Mouse (Mus musculus): ENCODE data around the gene Crocc.

The Crocc gene

GRCm38 (mm10) chr4:141069731-141070130, 9.4 kb upstream of the Crocc start:
- in situ Hi-C loops (cut with MboI; ENCODE audit: unreplicated experiment in 2 of 2) = loop anchor here in 1 of 2 experiments (10.0 to 25.0 kb wide), 3 partner anchors 165 to 1207 kb away; partner anchors contain the start of genes Padi2 and Rcc2

GRCm38 (mm10) chr4:141068655-141069054, 8.3 kb upstream of the Crocc start:
- in situ Hi-C loops (cut with MboI; ENCODE audit: unreplicated experiment in 2 of 2) = loop anchor here in 1 of 2 experiments (10.0 to 25.0 kb wide), 3 partner anchors 164 to 1206 kb away; partner anchors contain the start of genes Padi2 and Rcc2

- in situ Hi-C loops (cut with MboI; ENCODE audit: unreplicated experiment in 2 of 2) = loop anchor here in 1 of 2 experiments (10.0 to 25.0 kb wide), 3 partner anchors 163 to 1205 kb away; partner anchors contain the start of genes Padi2 and Rcc2
Observed at GRCm38 (mm10) chr4:141067516-141068046, 7.2 kb upstream of the Crocc start.

- in situ Hi-C loops (cut with MboI; ENCODE audit: unreplicated experiment in 2 of 2) = loop anchor here in 1 of 2 experiments (10.0 to 25.0 kb wide), 3 partner anchors 162 to 1205 kb away; partner anchors contain the start of genes Padi2 and Rcc2
Observed at GRCm38 (mm10) chr4:141066709-141067515, 6.6 kb upstream of the Crocc start.

DNA sequence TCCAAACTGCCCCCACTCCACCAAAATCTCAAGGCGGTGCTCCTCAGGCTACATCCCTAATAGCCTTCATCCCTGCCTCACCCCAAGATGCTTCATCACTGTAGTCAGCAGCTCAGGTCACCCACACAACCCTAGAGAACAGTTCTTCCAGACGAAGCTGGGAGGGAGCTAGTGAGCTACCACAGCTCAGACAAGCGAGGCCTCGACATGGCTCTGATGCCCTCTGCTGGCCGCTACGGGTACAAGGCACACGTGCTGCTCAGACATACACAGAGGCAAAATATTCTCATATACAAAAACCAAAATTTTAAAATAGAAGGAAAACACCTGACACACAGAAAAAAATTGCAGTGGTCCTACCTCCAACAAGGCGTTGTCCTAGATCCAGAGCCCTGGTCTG, 4.8 kb upstream of the Crocc start:
- in situ Hi-C loops (cut with MboI; ENCODE audit: unreplicated experiment in 2 of 2) = loop anchor here in 1 of 2 experiments (10.0 to 25.0 kb wide), 3 partner anchors 160 to 1203 kb away; partner anchors contain the start of genes Padi2 and Rcc2

DNA sequence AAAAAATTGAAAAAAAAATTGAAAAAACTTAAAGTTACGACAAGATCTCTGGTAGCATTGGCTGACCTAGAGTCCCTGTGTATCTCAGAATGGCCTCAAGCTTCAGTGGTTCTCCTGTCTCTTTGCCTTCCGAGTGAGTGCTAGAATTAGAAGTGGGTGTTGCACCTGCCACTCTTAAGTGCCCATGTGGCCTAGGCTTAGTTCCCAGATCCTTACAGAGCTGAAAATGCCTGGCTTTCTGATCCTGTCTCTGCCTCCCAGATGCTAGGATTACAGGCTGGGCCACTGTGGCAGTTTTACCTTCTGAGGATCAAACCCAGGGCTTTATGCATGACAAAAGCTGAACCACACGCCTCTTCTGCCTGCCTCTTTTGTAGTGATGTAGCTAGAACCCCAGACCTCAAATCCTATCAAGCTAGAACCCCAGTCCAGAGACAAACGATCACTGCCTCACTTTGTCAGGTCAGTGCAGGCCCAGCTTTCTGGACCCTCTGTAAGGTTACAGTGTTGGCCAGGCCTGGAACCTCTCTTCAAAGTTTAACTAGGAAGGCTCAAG, 3.8 kb upstream of the Crocc start:
- in situ Hi-C loops (cut with MboI; ENCODE audit: unreplicated experiment in 2 of 2) = loop anchor here in 1 of 2 experiments (10.0 to 25.0 kb wide), 3 partner anchors 159 to 1202 kb away; partner anchors contain the start of genes Padi2 and Rcc2

- in situ Hi-C loops (cut with MboI; ENCODE audit: unreplicated experiment in 2 of 2) = loop anchor here in 1 of 2 experiments (10.0 to 25.0 kb wide), 3 partner anchors 155 to 1198 kb away; partner anchors contain the start of genes Padi2 and Rcc2
Observed at GRCm38 (mm10) chr4:141059616-141060425, 529 bp downstream of the Crocc start.

DNA sequence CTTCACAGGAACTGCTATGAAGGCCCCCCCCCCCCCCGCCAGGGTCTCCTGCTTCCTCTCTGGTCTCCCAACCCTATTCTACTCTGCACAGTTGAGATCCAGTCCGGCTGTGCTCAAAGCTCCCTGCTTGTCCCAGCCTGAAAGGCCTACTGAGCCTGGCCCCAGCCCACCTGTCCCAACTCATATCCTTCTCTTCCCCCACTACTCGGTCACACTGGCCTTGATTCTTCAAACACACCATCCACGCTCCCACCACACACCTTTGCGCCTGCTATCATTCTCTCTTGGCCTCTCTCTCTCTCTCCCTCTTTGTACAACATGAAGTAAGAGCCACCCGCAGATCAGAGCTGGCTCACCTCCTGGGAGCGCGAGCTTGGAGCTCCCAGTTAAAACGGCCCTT, 1.5 kb downstream of the Crocc start:
- in situ Hi-C loops (cut with MboI; ENCODE audit: unreplicated experiment in 2 of 2) = loop anchor here in 1 of 2 experiments (25.0 kb wide), 1 partner anchor 1197 kb away; no protein-coding TSS in a partner anchor

DNA sequence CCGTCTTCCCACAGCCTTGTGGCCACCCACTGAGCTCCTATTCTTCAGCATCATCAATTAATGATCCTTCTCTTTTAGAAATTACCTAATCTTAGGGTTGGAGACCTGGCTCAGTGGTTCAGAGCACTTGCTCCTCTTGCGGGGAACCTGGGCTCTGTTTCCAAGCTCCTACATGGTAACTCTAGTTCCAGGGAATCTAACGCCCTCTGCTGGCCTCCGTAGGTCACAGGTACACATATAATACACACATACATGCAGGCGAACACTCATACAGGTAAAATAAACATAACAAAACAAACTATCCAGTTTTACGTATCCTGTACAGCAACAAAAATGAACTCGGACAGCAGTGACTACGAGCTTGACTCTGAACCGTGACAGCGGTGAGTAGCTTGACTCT, 3.4 kb downstream of the Crocc start:
- in situ Hi-C loops (cut with MboI; ENCODE audit: unreplicated experiment in 2 of 2) = loop anchor here in 1 of 2 experiments (25.0 kb wide), 1 partner anchor 1195 kb away; no protein-coding TSS in a partner anchor

DNA sequence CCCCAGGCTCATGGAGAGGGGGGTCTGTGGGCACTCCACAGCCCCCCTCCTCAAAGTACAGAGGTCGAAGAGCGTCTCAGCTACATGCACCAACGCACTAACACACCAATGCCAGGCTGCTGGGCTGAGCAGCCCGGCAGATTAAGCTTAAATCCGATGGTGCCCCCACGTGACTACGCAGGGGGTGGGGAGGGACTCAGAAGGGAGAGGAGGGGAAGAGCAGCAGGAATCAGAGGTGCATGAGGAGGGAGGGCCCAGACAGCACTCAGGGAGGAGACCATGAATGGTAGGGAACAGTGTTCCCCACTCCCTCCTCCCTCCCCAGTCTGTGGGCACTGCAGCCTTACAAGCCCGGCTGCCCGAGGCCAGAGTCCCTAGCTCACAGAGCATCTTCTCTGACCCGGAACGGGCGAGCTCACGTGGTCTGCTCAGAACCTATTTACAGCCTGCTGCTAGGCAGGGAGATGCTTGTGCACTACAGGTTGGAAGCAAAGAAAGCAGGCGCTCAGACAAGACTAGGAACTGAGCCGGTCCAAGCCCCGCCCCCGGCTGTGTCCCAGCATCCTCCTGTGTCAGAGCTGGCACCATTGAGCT, 6.7 kb downstream of the Crocc start:
- in situ Hi-C loops (cut with MboI; ENCODE audit: unreplicated experiment in 2 of 2) = loop anchor here in 1 of 2 experiments (25.0 kb wide), 1 partner anchor 1191 kb away; no protein-coding TSS in a partner anchor

DNA sequence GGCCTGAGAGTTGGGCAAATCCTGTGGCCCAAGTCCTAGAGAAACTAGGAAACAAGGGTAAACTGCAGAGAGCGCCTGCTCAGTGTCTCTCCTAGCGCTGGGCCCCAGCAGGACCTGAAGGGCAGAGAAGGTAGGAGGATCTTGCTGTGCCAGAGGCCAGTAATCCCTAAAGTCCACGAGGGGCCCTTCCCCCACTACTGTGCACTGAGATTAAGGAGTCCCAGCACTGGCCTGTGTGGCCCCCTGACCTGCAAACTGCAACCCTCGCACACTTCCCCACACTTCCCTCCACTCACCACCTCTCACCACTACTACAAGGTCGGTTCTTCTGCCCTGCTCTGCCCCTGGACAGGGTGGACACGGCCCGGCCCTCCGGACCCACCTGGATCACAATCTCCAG, 7.2 kb downstream of the Crocc start:
- in situ Hi-C loops (cut with MboI; ENCODE audit: unreplicated experiment in 2 of 2) = loop anchor here in 1 of 2 experiments (25.0 kb wide), 1 partner anchor 1191 kb away; no protein-coding TSS in a partner anchor

DNA sequence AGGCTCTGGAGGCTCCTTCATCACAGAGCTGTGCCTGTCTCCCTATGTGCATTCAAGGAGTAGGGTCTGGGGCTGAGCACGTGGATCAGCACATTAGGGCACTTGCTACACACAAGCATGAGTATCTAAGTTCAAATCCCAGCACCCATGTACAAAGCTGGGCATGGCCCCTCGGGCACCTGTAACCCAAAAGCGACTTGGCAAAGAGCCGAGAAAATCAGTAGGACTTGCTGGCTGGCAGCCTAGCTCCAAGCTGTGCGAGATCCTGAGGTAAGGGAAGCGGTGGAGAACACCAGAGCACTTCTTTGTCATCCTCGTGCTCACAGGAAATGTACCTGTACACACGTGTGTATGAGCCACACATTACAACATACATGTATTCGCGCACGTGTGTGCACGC, 7.9 kb downstream of the Crocc start:
- in situ Hi-C loops (cut with MboI; ENCODE audit: unreplicated experiment in 2 of 2) = loop anchor here in 1 of 2 experiments (25.0 kb wide), 1 partner anchor 1190 kb away; no protein-coding TSS in a partner anchor

GRCm38 (mm10) chr4:141049476-141049835, 10.9 kb downstream of the Crocc start:
- in situ Hi-C loops (cut with MboI; ENCODE audit: unreplicated experiment in 2 of 2) = no loop called here

DNA sequence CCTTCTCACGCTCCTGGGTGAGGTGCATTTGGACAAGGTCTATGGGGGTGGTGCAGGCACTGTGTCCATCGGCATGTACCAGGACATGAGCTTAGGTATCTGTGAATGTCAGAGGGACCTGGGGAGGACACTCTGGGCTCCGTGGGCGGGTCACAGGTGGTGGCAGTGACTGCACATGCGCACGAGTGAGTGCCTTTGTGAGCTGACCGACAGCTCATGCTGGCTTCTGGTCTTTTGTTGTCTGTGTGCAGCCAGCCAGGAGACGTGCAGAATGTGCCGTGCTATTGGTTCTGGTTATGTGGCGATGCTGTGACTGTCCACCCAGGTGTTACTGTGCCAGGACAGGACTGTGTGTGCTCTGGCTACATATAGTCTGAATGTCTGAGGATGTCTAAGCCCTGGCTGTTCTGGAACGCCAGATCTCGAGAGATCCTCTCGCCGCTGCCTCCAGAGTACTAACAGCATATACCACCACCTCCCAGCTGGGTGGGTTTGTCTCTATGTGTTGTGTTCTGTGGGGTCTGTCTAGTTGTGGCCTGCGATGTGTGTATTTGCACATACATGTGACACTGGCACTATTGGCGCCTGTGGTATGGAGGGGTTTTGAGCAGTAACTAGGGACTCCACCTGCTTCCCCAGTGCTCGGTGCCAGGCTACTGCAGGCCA, 11.4 kb downstream of the Crocc start:
- in situ Hi-C loops (cut with MboI; ENCODE audit: unreplicated experiment in 2 of 2) = no loop called here

- in situ Hi-C loops (cut with MboI; ENCODE audit: unreplicated experiment in 2 of 2) = no loop called here
Observed at GRCm38 (mm10) chr4:141044816-141045215, 15.5 kb downstream of the Crocc start.

GRCm38 (mm10) chr4:141041117-141041516, 19.2 kb downstream of the Crocc start:
- in situ Hi-C loops (cut with MboI; ENCODE audit: unreplicated experiment in 2 of 2) = no loop called here

- in situ Hi-C loops (cut with MboI; ENCODE audit: unreplicated experiment in 2 of 2) = loop anchor here (5.0 to 10.0 kb wide), 4 partner anchors 127 to 249 kb away; partner anchors contain the start of gene Padi2 (in 2 of the 2)
Observed at GRCm38 (mm10) chr4:141033606-141034549, 26.5 kb downstream of the Crocc start.

DNA sequence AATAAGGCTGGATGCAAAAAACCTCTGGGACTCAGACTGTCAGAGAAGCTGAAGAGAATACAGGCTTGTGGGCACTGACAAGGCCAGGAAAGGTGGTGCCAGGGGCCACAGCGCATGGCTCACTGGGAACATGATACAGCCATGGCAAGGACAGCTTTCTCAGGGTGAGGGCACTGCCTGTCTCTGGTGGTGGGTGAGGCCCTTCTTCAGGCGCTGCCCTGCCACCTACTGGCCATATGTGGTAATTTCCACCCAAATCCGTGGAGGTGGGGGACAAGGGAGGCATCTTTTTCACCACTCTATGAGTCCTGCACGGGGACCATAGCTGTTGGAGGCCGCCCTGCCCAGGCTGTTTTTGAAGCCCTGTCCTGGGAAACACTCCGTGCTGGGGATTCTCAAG, 28.6 kb downstream of the Crocc start:
- in situ Hi-C loops (cut with MboI; ENCODE audit: unreplicated experiment in 2 of 2) = loop anchor here (5.0 to 10.0 kb wide), 4 partner anchors 124 to 247 kb away; partner anchors contain the start of gene Padi2 (in 2 of the 2)

Measured in v-Abl transformed pro-B cells (cell line).